Mouse (Mus musculus): ENCODE measurements around the gene Sept4.

GRCm38 (mm10) chr11:87596492-87596891, 27.8 kb downstream of the Sept4 start:
- TF ChIP-seq CTCF (IDR thresholded peaks at IDR 0.05; ENCODE audit: low read depth): no peak
- TF ChIP-seq EP300 (IDR thresholded peaks at IDR 0.05; ENCODE audit: low read depth): no peak
